Mouse (Mus musculus) lung, postnatal 0 days (tissue): Measurements from ENCODE around the gene Osbpl8.

Experiments
- CTCF ChIP-seq: IDR thresholded peaks from 2 replicates; pipeline ENCODE4 v1.5.1; 2016; ENCODE audit warnings: antibody characterized with exemption, mild to moderate bottlenecking
- EP300 ChIP-seq: IDR thresholded peaks from 2 replicates; pipeline ENCODE4 v1.6.1; 2016; ENCODE audit warnings: antibody characterized with exemption, mild to moderate bottlenecking, control low read depth

DNA sequence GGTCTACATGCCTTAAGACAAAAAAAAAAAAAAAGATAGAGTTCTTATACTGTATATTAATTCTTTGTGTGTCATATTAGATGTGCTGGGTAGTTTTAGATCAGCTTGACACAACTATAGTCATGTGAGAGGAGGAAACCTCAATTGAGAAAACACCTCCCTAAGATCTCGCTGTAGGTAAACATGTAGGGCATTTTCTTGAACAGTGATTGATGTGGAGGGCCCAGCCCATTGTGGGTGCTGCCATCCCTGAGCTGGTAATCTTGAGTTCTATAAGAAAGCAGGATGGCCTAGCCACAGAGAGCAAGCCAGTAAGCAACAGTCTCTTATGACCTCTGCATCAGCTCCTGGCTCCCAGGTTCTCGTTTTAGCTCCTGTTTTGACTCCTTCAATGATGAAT, 50.1 kb downstream of the Osbpl8 start:
- no peak for TF ChIP-seq CTCF
- TF ChIP-seq EP300, result no peak
